Mouse (Mus musculus) heart, embryonic 11.5 days (tissue): ENCODE results near the gene Timm50. TPM values are rescaled to one million over a fixed set of nuclear protein-coding genes. Genes with fewer than 3 reads are reported as not detected.

Experiments used
- ATAC-seq: fragments of 200-750 bp; cut with Nextera tagmentation; replicated peaks from 2 replicates; pipeline ENCODE4 v1.8.0; 2017; ENCODE audit warnings: moderate library complexity; ENCODE audit not compliant: insufficient number of reproducible peaks, low FRiP score, low TSS enrichment
- H3K27ac ChIP-seq: fragments of 300-500 bp; sonication (generic); 2 replicates; pipeline ENCODE4 v1.5.1; 2014; ENCODE audit warnings: mild to moderate bottlenecking, low read depth, low read length
- H3K27me3 ChIP-seq: fragments of 300-500 bp; sonication (generic); 2 replicates; pipeline ENCODE4 v1.6.1; 2014; ENCODE audit warnings: mild to moderate bottlenecking, low read length, mixed read lengths; ENCODE audit not compliant: control insufficient read depth, insufficient read depth
- H3K36me3 ChIP-seq: fragments of 300-500 bp; sonication (generic); 2 replicates; pipeline ENCODE4 v1.6.1; 2014; ENCODE audit warnings: mild to moderate bottlenecking, low read length, moderate library complexity, mixed read lengths; ENCODE audit not compliant: control insufficient read depth, insufficient read depth
- H3K4me1 ChIP-seq: fragments of 300-500 bp; sonication (generic); 2 replicates; pipeline ENCODE4 v1.6.1; 2014; ENCODE audit warnings: low read length; ENCODE audit not compliant: control insufficient read depth, insufficient read depth
- H3K4me2 ChIP-seq: fragments of 300-500 bp; sonication (generic); 2 replicates; pipeline ENCODE4 v1.6.1; 2014; ENCODE audit warnings: mild to moderate bottlenecking, moderate library complexity
- H3K4me3 ChIP-seq: fragments of 300-500 bp; sonication (generic); 2 replicates; pipeline ENCODE4 v1.5.1; 2014; ENCODE audit warnings: low read depth, low read length
- H3K9ac ChIP-seq: fragments of 300-500 bp; sonication (generic); 2 replicates; pipeline ENCODE4 v1.6.1; 2014; ENCODE audit warnings: mild to moderate bottlenecking, low read depth, low read length, moderate library complexity
- H3K9me3 ChIP-seq: fragments of 300-500 bp; sonication (generic); replicated peaks from 2 replicates; pipeline ENCODE4 v1.6.1; 2016; ENCODE audit warnings: low read length; ENCODE audit not compliant: control insufficient read depth
- WGBS: fragments of 180-500 bp; shearing (Covaris S2); extraction: QIAGEN DNeasy Blood & Tissue Kit; methylation state at CpG from one replicate; pipeline ENCODE4 v1.1.7; 2014; ENCODE audit not compliant: insufficient replicate concordance; 5-methylcytosine and 5-hydroxymethylcytosine counted together
- polyA plus RNA-seq: library from polyadenylated mRNA; unstranded; fragments of >200 nt; fragmentation: Nextera tagmentation; extraction: Ambion mirVana; gene quantifications from 2 replicates; pipeline ENCODE4 v1.2.1, GENCODE M21; 2014

Timm50 gene
- polyA plus RNA-seq, 1 experiment from 2014 or later, result 141 TPM

GRCm38 (mm10) chr7:28318036-28318435 is 6.2 kb upstream of the Timm50 start:
- H3K27me3 ChIP-seq, result no peaks in the 10 kb centered on the region
- WGBS, result 77% methylated on average over 3 of the region's 3 CpGs

GRCm38 (mm10) chr7:28311151-28311925 is 534 bp downstream of the Timm50 start:
- 8% methylated on average over 35 of the region's 35 CpGs for WGBS
- peak; percentile 22; the same call in 1 of the 2 replicates for ATAC-seq
- Histone ChIP-seq H3K9me3 (no peaks in the 10 kb centered on the region), H3K4me1 (peaks cover 7% of the 10 kb centered on the region), H3K4me3 (peak overlapping the region; percentile 95), H3K4me2 (peak overlapping the region; percentile 90), H3K9ac (peak overlapping the region; percentile 92), H3K27me3 (no peaks in the 10 kb centered on the region), H3K27ac (peak overlapping the region; percentile 76), H3K36me3 (peaks cover 45% of the 10 kb centered on the region)

More at GRCm38 (mm10) chr7:28318036-28318435, 6.2 kb upstream of the Timm50 start:
- Histone ChIP-seq H3K9me3 (no peaks in the 10 kb centered on the region), H3K36me3 (peaks cover 70% of the 10 kb centered on the region), H3K4me3 (no peak overlapping the region), H3K27ac (no peak overlapping the region), H3K4me1 (no peaks in the 10 kb centered on the region), H3K9ac (no peak overlapping the region), H3K4me2 (no peak overlapping the region)
- no peak for ATAC-seq

GRCm38 (mm10) chr7:28309737-28310136 is 2.1 kb downstream of the Timm50 start:
- Histone ChIP-seq H3K36me3 (peaks cover 44% of the 10 kb centered on the region), H3K4me3 (no peak overlapping the region)
- ATAC-seq, result no peak

GRCm38 (mm10) chr7:28306216-28306615 is 5.7 kb downstream of the Timm50 start:
- Histone ChIP-seq H3K4me3 (no peak overlapping the region), H3K9me3 (no peaks in the 10 kb centered on the region), H3K27ac (no peak overlapping the region), H3K9ac (no peak overlapping the region), H3K27me3 (peaks cover 11% of the 10 kb centered on the region), H3K4me2 (no peak overlapping the region), H3K36me3 (peaks cover 41% of the 10 kb centered on the region), H3K4me1 (peaks cover 7% of the 10 kb centered on the region)
- 84% methylated on average over 8 of the region's 8 CpGs for WGBS
- ATAC-seq, result no peak

More at GRCm38 (mm10) chr7:28309737-28310136, 2.1 kb downstream of the Timm50 start:
- 0 out of 2 replicates have a peak overlapping the region, but pooled peaks have one; percentile 22 for H3K9ac ChIP-seq
- no peaks in the 10 kb centered on the region for H3K27me3 ChIP-seq
- no peak overlapping the region for H3K4me2 ChIP-seq
- H3K27ac ChIP-seq, result no peak overlapping the region
- no peaks in the 10 kb centered on the region for H3K9me3 ChIP-seq
- peaks cover 7% of the 10 kb centered on the region for H3K4me1 ChIP-seq
- WGBS, result 61% methylated on average over 9 of the region's 9 CpGs

- H3K9ac ChIP-seq, result no peak overlapping the region
- H3K27ac ChIP-seq, result no peak overlapping the region
- H3K27me3 ChIP-seq, result peaks cover 17% of the 10 kb centered on the region
- no peak for ATAC-seq
- WGBS, result 88% methylated on average over 10 of the region's 10 CpGs
- H3K4me1 ChIP-seq, result peaks cover under 1% of the 10 kb centered on the region
- no peak overlapping the region for H3K4me2 ChIP-seq
- H3K36me3 ChIP-seq, result peaks cover 41% of the 10 kb centered on the region
- no peak overlapping the region for H3K4me3 ChIP-seq
- H3K9me3 ChIP-seq, result no peaks in the 10 kb centered on the region
Measured at GRCm38 (mm10) chr7:28305641-28306040, 6.2 kb downstream of the Timm50 start.

- H3K9me3 ChIP-seq, result no peaks in the 10 kb centered on the region
- H3K4me2 ChIP-seq, result peak within 1 kb of the TSS; percentile 65
- H3K9ac ChIP-seq, result peak within 1 kb of the TSS; percentile 40
- H3K27ac ChIP-seq, result no peak within 1 kb of the TSS
- no peak for ATAC-seq
- H3K36me3 ChIP-seq, result peaks cover 20% of the 10 kb centered on the region
- no peaks in the 10 kb centered on the region for H3K4me1 ChIP-seq
- H3K27me3 ChIP-seq, result peaks cover 47% of the 10 kb centered on the region
- H3K4me3 ChIP-seq, result peak within 1 kb of the TSS; percentile 32
- WGBS, result 1% methylated on average over 30 of the region's 30 CpGs
Measured at GRCm38 (mm10) chr7:28301616-28302433, 10.0 kb downstream of the Timm50 start, which contains the start of gene Dll3. Dll3 (minus strand) TSS chr7:28302238.

- Histone ChIP-seq H3K36me3 (no peaks in the 10 kb centered on the region), H3K4me2 (0 out of 2 replicates have a peak overlapping the region, but pooled peaks have one; percentile 18), H3K9ac (no peak overlapping the region), H3K4me1 (no peaks in the 10 kb centered on the region), H3K27me3 (peaks cover 67% of the 10 kb centered on the region), H3K4me3 (no peak overlapping the region), H3K9me3 (no peaks in the 10 kb centered on the region), H3K27ac (no peak overlapping the region)
- ATAC-seq, result no peak
- 29% methylated on average over 43 of the region's 43 CpGs for WGBS
Measured at GRCm38 (mm10) chr7:28298837-28299625, 12.8 kb downstream of the Timm50 start.

- ATAC-seq, result peak; percentile 46; the same call in 1 of the 2 replicates
Measured at GRCm38 (mm10) chr7:28294481-28294880, 17.4 kb downstream of the Timm50 start.

More at GRCm38 (mm10) chr7:28294481-28294880, 17.4 kb downstream of the Timm50 start:
- peak overlapping the region; percentile 53 for H3K4me3 ChIP-seq
- H3K36me3 ChIP-seq, result no peaks in the 10 kb centered on the region
- no peaks in the 10 kb centered on the region for H3K9me3 ChIP-seq
- H3K4me1 ChIP-seq, result peaks cover 7% of the 10 kb centered on the region
- H3K9ac ChIP-seq, result peak overlapping the region; percentile 56; the same call in 1 of the 2 replicates
- no peak overlapping the region for H3K27ac ChIP-seq
- H3K4me2 ChIP-seq, result peak overlapping the region; percentile 79
- H3K27me3 ChIP-seq, result peaks cover 78% of the 10 kb centered on the region
- WGBS, result 8% methylated on average over 59 of the region's 63 CpGs
